Mouse (Mus musculus): Measurements from ENCODE around the gene Adgrv1. TPM values are rescaled to one million over a fixed set of nuclear protein-coding genes. Genes with fewer than 3 reads are reported as not detected.
"Not testable (repeated sequence)": the region's sequence is repeated elsewhere in the genome, so short reads cannot be mapped to it uniquely, and the experiment has no call there.

Adgrv1 gene
- polyA plus RNA-seq (2016; fragmentation: Nextera tagmentation; extraction: Ambion mirVana): 33.7 and 40.8 TPM in 2 replicates

GRCm38 (mm10) chr13:81632720-81633415 is at the start of gene Adgrv1:
Gene Adgrv1 (minus strand): TSS chr13:81633154.
- H3K36me3 ChIP-seq: no peaks in the 10 kb centered on the region
- peak within 1 kb of the TSS; percentile 62 for H3K9ac ChIP-seq
- H3K4me1 ChIP-seq: peaks cover 9% of the 10 kb centered on the region
- WGBS: under 1% methylated on average over 42 of the region's 42 CpGs
- ATAC-seq (ENCODE audit: low FRiP score, low read depth): peak; percentile 97
- peak within 1 kb of the TSS; percentile 65 for H3K4me3 ChIP-seq
- H3K4me2 ChIP-seq (replicated peaks): peak within 1 kb of the TSS; percentile 81
- H3K9me3 ChIP-seq: no peaks in the 10 kb centered on the region
- H3K27ac ChIP-seq: no peak within 1 kb of the TSS
- H3K27me3 ChIP-seq (replicated peaks): no peaks in the 10 kb centered on the region

- WGBS: 88% methylated on average over 8 of the region's 8 CpGs
- no peaks in the 10 kb centered on the region for H3K9me3 ChIP-seq
- no peak overlapping the region for H3K4me2 ChIP-seq (replicated peaks)
- H3K27ac ChIP-seq: no peak overlapping the region
- no peak for ATAC-seq (ENCODE audit: low FRiP score, low read depth)
- no peak overlapping the region for H3K4me3 ChIP-seq
- no peak overlapping the region for H3K9ac ChIP-seq
- H3K27me3 ChIP-seq (replicated peaks): no peaks in the 10 kb centered on the region
- no peaks in the 10 kb centered on the region for H3K4me1 ChIP-seq
- H3K36me3 ChIP-seq: peaks cover 14% of the 10 kb centered on the region
These were observed 42.4 kb upstream of the Adgrv1 start for GRCm38 (mm10) chr13:81675333-81675732.

- no peaks in the 10 kb centered on the region for H3K27me3 ChIP-seq (replicated peaks)
- H3K4me3 ChIP-seq: no peak overlapping the region
- H3K27ac ChIP-seq: no peak overlapping the region
- no peaks in the 10 kb centered on the region for H3K9me3 ChIP-seq
- H3K4me1 ChIP-seq: no peaks in the 10 kb centered on the region
- 91% methylated on average over 5 of the region's 5 CpGs for WGBS
- no peak overlapping the region for H3K9ac ChIP-seq
- H3K36me3 ChIP-seq: peaks cover 43% of the 10 kb centered on the region
- no peak overlapping the region for H3K4me2 ChIP-seq (replicated peaks)
- no peak for ATAC-seq (ENCODE audit: low FRiP score, low read depth)
These were observed 34.8 kb upstream of the Adgrv1 start for GRCm38 (mm10) chr13:81667713-81668112.

- Histone ChIP-seq H3K9ac (no peak overlapping the region), H3K4me1 (no peaks in the 10 kb centered on the region), H3K27me3 (replicated peaks) (no peaks in the 10 kb centered on the region), H3K4me2 (replicated peaks) (no peak overlapping the region), H3K9me3 (no peaks in the 10 kb centered on the region), H3K4me3 (no peak overlapping the region), H3K27ac (no peak overlapping the region), H3K36me3 (peaks cover 36% of the 10 kb centered on the region)
- no peak for ATAC-seq (ENCODE audit: low FRiP score, low read depth)
- 90% methylated on average over 5 of the region's 5 CpGs for WGBS
These were observed 31.4 kb upstream of the Adgrv1 start for GRCm38 (mm10) chr13:81664331-81664698.

GRCm38 (mm10) chr13:81663566-81664330 is 30.8 kb upstream of the Adgrv1 start:
- H3K9ac ChIP-seq: no peak overlapping the region
- 0 out of 2 replicates have a peak, but pooled peaks cover under 1% of the 10 kb centered on the region for H3K4me1 ChIP-seq
- no peak for ATAC-seq (ENCODE audit: low FRiP score, low read depth)
- no peak overlapping the region for H3K4me2 ChIP-seq (replicated peaks)
- H3K9me3 ChIP-seq: no peaks in the 10 kb centered on the region
- WGBS: 90% methylated on average over 12 of the region's 12 CpGs
- H3K27ac ChIP-seq: no peak overlapping the region
- peaks cover 31% of the 10 kb centered on the region for H3K36me3 ChIP-seq
- H3K4me3 ChIP-seq: no peak overlapping the region
- no peaks in the 10 kb centered on the region for H3K27me3 ChIP-seq (replicated peaks)

GRCm38 (mm10) chr13:81658053-81658752 is 25.2 kb upstream of the Adgrv1 start:
- Histone ChIP-seq H3K4me2 (replicated peaks) (peak overlapping the region; percentile 69), H3K27me3 (replicated peaks) (no peaks in the 10 kb centered on the region), H3K4me1 (0 out of 2 replicates have a peak, but pooled peaks cover 8% of the 10 kb centered on the region), H3K9ac (peak overlapping the region; percentile 80), H3K9me3 (no peaks in the 10 kb centered on the region), H3K27ac (peak overlapping the region; percentile 84; the same call in 1 of the 2 replicates), H3K4me3 (peak overlapping the region; percentile 71), H3K36me3 (no peaks in the 10 kb centered on the region)
- peak; percentile 6 for ATAC-seq (ENCODE audit: low FRiP score, low read depth)
- 14% methylated on average over 21 of the region's 21 CpGs for WGBS

- 0 out of 2 replicates have a peak, but pooled peaks cover 8% of the 10 kb centered on the region for H3K4me1 ChIP-seq
- H3K9ac ChIP-seq: peak within 1 kb of the TSS; percentile 80
- H3K4me2 ChIP-seq (replicated peaks): peak within 1 kb of the TSS; percentile 69
- H3K9me3 ChIP-seq: no peaks in the 10 kb centered on the region
- no peaks in the 10 kb centered on the region for H3K36me3 ChIP-seq
- peak within 1 kb of the TSS; percentile 84 for H3K27ac ChIP-seq
- 0% methylated on average over 73 of the region's 73 CpGs for WGBS
- peak within 1 kb of the TSS; percentile 71 for H3K4me3 ChIP-seq
- ATAC-seq (ENCODE audit: low FRiP score, low read depth): peak; percentile 98
- H3K27me3 ChIP-seq (replicated peaks): no peaks in the 10 kb centered on the region
These were observed 24.5 kb upstream of the Adgrv1 start, which contains the start of gene Lysmd3 for GRCm38 (mm10) chr13:81657351-81658052. Gene Lysmd3 (plus strand): TSS chr13:81657663.

- Histone ChIP-seq H3K9ac (peak overlapping the region; percentile 80), H3K27me3 (replicated peaks) (no peaks in the 10 kb centered on the region), H3K4me2 (replicated peaks) (peak overlapping the region; percentile 69), H3K4me1 (0 out of 2 replicates have a peak, but pooled peaks cover 8% of the 10 kb centered on the region), H3K36me3 (no peaks in the 10 kb centered on the region), H3K4me3 (peak overlapping the region; percentile 71), H3K9me3 (no peaks in the 10 kb centered on the region), H3K27ac (peak overlapping the region; percentile 84)
- ATAC-seq (ENCODE audit: low FRiP score, low read depth): no peak
- 9% methylated on average over 5 of the region's 5 CpGs for WGBS
These were observed 24.0 kb upstream of the Adgrv1 start for GRCm38 (mm10) chr13:81657008-81657350.

GRCm38 (mm10) chr13:81656091-81656850 is 23.3 kb upstream of the Adgrv1 start:
- Histone ChIP-seq H3K9ac (no peak overlapping the region), H3K4me1 (0 out of 2 replicates have a peak, but pooled peaks cover 8% of the 10 kb centered on the region), H3K4me2 (replicated peaks) (peak overlapping the region; percentile 69), H3K36me3 (no peaks in the 10 kb centered on the region), H3K4me3 (no peak overlapping the region), H3K27me3 (replicated peaks) (no peaks in the 10 kb centered on the region), H3K9me3 (no peaks in the 10 kb centered on the region), H3K27ac (no peak overlapping the region)
- ATAC-seq (ENCODE audit: low FRiP score, low read depth): peak; percentile 3; the same call in 1 of the 2 replicates
- WGBS: 9% methylated on average over 14 of the region's 14 CpGs

- WGBS: 87% methylated on average over 5 of the region's 6 CpGs
- not testable (repeated sequence) for H3K4me2 ChIP-seq (replicated peaks); H3K9ac ChIP-seq; H3K9me3 ChIP-seq; H3K4me3 ChIP-seq; H3K36me3 ChIP-seq; H3K27me3 ChIP-seq (replicated peaks); H3K4me1 ChIP-seq; ATAC-seq (ENCODE audit: low FRiP score, low read depth); H3K27ac ChIP-seq
These were observed 17.4 kb upstream of the Adgrv1 start for GRCm38 (mm10) chr13:81650382-81650781.

GRCm38 (mm10) chr13:81646348-81646747 is 13.4 kb upstream of the Adgrv1 start:
- H3K4me3 ChIP-seq: no peak overlapping the region
- no peak for ATAC-seq (ENCODE audit: low FRiP score, low read depth)
- H3K4me2 ChIP-seq (replicated peaks): no peak overlapping the region
- H3K36me3 ChIP-seq: no peaks in the 10 kb centered on the region
- no peak overlapping the region for H3K27ac ChIP-seq
- 88% methylated on average over 6 of the region's 6 CpGs for WGBS
- no peak overlapping the region for H3K9ac ChIP-seq
- H3K4me1 ChIP-seq: peaks cover 3% of the 10 kb centered on the region
- no peaks in the 10 kb centered on the region for H3K9me3 ChIP-seq
- no peaks in the 10 kb centered on the region for H3K27me3 ChIP-seq (replicated peaks)
